Mouse (Mus musculus) ES-Bruce4 (cell line): Measurements from ENCODE around the gene Tle3.

ENCODE experiments used
- CTCF ChIP-seq: IDR thresholded peaks from one replicate; pipeline ENCODE4 v1.8.1; 2011; ENCODE audit warnings: low read depth, low read length
- POLR2A ChIP-seq: IDR thresholded peaks from one replicate; pipeline ENCODE4 v1.8.1; 2011; ENCODE audit warnings: low read length; ENCODE audit not compliant: insufficient read depth

DNA sequence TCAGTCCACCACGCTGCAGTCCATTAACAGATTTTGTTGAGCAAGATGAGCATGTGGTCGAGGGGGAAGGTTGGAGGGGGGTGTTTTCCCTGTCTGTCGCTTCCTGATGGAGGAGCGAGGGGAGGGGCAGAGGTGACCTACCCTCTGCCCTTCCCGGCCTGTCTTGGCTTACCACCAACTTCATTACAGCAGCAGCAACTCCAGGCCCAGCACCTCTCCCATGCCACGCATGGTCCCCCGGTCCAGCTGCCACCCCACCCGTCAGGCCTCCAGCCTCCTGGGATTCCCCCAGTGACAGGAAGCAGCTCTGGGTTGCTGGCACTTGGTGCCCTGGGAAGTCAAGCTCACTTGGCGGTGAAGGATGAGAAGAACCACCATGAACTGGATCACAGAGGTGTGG lies 29.5 kb downstream of the Tle3 start:
- TF ChIP-seq CTCF (no peak), POLR2A (no peak)
